Mouse (Mus musculus) cerebellum, adult 2 months (tissue): ENCODE measurements at regions not wholly inside any gene's neighbourhood (a gene's known extent, or its start where the extent isn't known, plus 50 kb on each side); places are given as distances from the start of the nearest gene placed in this dataset.

ENCODE experiments used
- CTCF ChIP-seq: fragments of 200-500 bp; IDR thresholded peaks from 2 replicates; pipeline ENCODE4 v1.5.1; 2011; ENCODE audit warnings: low read depth, mild to moderate bottlenecking, control low read depth, low read length, moderate library complexity, borderline replicate concordance; ENCODE audit not compliant: insufficient read depth
- POLR2A ChIP-seq: fragments of 200-500 bp; IDR thresholded peaks from 2 replicates; pipeline ENCODE4 v1.6.1; 2011; ENCODE audit warnings: low read length, control low read depth, borderline replicate concordance; ENCODE audit not compliant: insufficient read depth

DNA sequence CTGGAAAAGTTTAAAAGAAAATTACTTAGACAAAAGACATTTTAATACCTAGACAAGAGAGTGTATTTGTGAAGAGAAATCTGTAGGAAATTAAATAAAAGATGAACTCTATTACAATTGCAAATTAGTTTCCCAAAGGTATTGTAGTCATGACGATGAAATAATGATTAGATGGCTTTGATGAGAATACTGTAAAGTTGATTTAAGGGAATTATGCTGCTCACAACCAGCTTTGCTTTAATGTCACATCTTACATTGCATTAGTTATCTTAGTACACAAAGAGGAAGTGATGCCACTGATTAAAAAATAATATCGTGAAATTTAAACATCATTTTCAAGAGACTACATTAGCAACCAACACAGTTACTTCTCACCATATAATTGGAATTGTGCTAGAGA lies 145.7 kb upstream of the Zfp960 start:
- no peak for TF ChIP-seq CTCF
- no peak for TF ChIP-seq POLR2A
